Mouse (Mus musculus): Measurements from ENCODE around the gene E130311K13Rik. TPM values are rescaled to one million over a fixed set of nuclear protein-coding genes. Genes with fewer than 3 reads are reported as not detected.

Gene E130311K13Rik
- 10 to 100 TPM; 11.7 to 14.0 TPM for total RNA-seq (2021)
- long read RNA-seq, transcript E130311K13Rik-201 (5 exons, 1,640 nt): major isoform, 16 of 16 reads
- long read RNA-seq, partial matches to known transcripts: 0 of 16 reads
- long read RNA-seq, other reads (novel, unspliced or antisense): 0 of 16 reads

GRCm38 (mm10) chr3:63928878-63929859, at the start of gene E130311K13Rik:
Gene E130311K13Rik, minus strand, starts transcription at chr3:63929472.
- peak; percentile 92 to 95 for DNase-seq (ENCODE audit: low spot score in 2 of 2)

DNA sequence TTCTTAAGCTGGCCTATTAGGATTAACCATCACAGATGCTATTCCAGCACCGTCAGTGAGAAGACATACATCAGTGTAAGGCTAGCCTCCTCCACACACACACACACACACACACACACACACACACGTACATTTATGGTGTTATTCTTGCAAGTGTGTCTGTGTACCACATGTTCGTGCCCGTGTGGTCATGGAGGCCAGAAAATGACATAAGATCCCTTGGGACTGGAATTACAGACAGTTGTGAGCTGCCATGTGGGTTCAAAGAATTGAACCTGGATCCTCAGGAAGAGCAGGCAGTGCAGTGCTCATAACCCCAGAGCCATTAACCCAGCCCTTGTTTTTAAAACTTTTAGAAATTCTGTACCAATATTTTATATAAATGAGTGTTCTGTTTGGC, 48.6 kb upstream of the E130311K13Rik start:
- DNase-seq (ENCODE audit: low spot score in 2 of 2): no peak

DNA sequence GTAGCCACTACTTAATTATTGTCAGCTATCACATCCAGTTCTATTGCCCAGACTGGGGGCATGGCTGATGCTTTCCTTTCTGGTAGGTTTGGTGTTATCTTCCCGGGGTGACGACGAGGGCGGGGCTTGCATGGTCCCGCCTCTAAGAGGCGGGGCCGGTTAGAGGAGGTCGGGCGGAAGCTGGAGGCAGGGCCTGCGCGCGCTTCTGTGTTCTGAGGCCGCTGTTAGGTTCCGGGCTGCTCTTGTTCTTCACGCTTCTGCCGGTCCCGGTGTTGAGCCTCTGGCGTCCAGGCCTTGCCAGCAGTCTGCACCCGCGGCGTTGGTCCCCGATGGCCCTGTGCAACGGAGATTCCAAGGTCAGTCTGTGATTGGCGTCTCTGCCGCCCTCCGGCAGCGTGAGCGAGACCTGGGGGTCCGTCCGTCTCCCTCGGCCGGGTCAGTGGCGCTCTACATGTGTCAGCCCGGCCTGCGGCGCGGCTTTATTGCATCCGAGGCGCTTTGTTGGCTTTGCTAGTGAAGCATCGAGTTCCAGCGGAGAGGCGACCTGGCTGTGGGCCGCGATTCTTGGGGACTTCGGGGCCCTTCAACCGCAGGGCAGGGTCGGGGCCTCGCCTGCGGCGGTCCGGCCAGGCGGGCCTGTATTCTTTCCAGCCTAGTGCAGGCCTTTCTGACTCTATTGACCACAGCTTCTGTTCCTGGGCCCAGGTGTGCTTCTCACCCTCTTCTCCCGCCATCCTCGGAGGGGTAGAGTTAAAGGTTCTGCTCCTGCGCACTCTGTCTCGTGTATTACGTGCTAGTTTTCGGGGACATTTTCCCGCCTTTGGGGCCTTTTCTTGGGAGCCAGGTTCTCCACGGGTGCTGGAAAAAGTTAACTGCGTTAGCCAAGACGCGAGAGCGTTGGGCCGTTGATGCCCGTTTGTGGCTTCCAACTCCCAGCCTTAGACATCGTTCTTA, 47.0 kb upstream of the E130311K13Rik start, which contains the start of gene Gmps:
Gmps (plus strand) TSS at position 152 of the 954 bp plus-strand sequence.
- peak; percentile 89 to 92 for DNase-seq (ENCODE audit: low spot score in 2 of 2)

GRCm38 (mm10) chr3:63965929-63966328, 36.7 kb upstream of the E130311K13Rik start:
- no peak for DNase-seq (ENCODE audit: low spot score in 2 of 2)

DNA sequence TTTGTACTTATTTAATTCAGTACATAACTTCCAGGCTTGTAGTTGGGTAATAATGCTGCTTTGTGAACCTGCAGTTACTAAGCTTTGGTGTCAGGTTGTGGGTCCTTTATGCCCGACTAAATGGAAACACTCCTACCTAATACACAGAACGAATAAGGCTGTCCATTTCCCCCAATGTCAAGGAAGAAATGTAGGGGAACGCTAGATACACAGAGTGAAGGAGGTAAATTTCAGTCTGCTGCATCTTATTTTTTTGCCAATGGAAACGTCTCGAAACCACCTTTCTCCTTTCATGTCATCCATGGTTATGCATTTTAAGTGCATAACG, 35.6 kb upstream of the E130311K13Rik start:
- no peak for DNase-seq (ENCODE audit: low spot score in 2 of 2)

DNA sequence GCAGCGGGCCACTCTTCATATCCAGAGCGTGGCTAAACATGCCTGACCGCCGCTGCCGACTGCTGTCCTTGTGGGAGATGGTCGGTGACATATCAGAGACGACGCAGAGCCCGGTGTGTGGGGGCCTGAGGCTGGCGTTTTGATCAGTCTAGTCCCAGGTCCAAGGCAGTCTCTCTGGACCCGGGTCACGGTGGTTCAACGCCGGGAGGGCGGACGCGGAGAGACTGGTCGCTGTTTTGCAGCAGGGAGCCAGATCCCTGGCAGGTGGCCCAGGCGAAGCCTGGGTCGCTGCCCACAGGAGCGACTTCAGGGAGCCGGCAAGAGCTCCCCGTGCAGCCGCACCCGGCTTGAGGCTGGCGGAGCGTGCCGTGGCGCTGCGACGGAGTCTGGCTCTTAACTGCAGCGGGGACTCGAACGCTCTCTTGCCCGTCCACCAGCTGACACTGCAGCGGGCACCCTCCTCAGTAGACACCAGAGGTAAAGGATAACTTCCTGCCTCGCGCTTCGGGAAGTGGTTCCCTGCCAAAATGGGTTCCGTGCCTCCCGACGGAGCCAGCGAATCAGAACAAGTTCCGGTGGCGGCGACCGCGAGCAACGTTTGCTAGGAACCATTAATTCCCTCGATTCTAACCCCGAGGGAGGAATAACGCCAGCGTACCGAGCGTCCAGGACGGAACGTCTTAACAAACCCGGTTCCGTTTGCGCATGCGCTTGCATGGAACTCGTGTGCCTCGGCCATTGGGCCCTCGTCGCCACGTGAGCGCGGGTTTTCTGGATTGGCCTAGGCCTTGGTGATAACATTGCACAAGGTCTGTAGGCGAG, 35.0 kb upstream of the E130311K13Rik start, which contains the start of gene Slc33a1:
Slc33a1 (minus strand) TSS at position 669 of the 822 bp plus-strand sequence.
- DNase-seq (ENCODE audit: low spot score in 2 of 2): peak; percentile 100

DNA sequence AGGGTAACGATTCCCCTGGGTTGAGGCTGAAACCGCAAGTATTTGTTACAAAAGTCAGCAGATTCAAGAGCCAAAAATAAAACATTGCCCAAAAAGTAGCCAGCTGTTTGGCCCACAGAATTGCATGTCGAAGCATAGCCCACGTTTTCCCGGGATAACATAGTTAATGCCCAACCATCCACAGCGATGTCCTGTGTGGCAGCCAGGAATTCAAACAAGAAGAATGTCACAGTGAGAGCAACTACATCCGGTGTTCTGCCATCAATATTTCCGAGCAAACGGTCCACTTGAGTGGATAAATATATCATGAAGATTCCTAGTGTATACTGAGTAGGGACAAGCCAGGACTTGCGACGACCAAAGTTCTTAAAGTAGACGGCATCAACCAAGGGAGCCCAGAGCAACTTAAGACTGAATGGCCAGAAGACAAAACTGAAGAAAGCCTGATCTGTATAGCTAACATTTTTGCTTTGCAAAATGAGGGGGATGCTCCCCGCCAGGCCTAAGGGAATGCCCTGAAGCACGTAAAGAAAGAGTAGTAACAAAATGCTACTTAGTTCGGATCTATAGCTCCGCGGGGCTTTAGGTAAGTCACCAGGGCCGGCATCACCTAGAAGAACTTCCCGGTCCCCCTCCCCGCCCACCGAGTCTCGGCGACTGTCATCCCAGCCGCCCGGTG, 34.3 kb upstream of the E130311K13Rik start:
- DNase-seq (ENCODE audit: low spot score in 2 of 2): peak in 1 of 2 experiments; percentile 16

DNA sequence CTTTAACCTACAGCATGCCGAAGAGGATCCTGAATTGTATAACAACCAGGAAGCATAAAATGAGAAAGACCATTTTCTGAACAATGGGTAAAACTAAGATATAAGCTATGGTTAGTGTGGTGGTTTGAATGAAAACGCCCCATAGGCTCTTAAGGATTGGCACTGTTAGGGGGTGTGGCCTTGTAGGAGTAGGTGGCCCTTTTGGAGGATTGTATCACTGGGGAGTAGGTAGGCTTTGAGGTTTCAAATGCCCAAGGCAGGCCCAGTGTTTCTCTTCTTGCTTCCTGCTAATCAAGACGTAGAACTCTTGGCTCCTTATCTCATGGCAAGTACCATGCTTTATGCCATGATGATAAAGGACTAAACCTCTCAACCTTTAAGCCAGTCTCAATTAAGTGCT, 20.6 kb upstream of the E130311K13Rik start:
- DNase-seq (ENCODE audit: low spot score in 2 of 2): no peak

DNA sequence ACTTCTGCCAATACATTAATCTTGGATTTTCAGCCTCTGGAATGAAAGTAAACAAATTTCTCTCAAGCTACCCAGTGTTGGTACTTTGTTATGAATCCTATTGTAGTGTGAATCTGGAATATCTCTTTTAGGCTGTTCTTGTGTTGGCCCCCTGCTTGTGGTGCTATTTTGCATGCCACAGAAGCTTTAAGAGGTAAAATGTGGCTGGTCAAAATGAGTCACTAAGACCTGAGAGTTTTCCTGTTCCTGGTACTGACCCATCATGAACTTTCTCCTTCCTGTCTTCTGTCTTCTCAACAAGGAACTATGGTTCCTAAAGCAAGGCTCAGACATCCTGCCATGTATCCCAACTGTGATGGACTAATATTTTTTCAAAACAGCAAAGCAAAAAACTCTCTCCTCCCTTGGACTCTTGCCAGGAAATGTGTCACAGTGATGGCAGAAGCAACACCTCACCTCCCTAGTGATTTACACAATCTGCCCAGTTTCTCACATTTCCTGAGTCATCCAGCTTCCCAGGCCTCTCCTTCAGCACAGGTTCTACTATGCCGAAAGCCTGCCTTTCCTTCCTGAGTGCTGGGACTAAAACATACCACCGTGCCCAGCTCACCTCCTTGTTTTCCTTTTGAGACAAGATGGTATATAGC, 12.1 kb upstream of the E130311K13Rik start:
- DNase-seq (ENCODE audit: low spot score in 2 of 2): peak; percentile 8 to 21

DNA sequence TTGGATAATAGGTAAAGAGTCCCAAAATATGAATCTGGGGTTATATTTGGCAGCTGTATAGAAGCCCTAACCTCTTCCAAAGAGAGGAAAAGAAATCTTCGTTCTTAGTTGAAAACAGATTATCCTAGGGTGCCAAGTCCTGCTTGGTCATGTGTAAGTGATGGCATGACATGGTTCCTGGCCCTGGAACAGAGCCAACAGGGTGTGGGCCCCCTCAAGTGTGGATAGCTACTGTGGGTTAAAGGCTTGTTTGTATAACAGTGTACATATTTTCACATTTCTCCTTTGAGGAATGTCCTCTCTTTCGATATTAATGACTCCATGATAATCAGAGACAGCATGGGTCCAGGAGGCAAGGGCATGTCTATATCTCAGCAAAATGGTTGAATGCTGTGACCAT, 9.7 kb upstream of the E130311K13Rik start:
- no peak for DNase-seq (ENCODE audit: low spot score in 2 of 2)

DNA sequence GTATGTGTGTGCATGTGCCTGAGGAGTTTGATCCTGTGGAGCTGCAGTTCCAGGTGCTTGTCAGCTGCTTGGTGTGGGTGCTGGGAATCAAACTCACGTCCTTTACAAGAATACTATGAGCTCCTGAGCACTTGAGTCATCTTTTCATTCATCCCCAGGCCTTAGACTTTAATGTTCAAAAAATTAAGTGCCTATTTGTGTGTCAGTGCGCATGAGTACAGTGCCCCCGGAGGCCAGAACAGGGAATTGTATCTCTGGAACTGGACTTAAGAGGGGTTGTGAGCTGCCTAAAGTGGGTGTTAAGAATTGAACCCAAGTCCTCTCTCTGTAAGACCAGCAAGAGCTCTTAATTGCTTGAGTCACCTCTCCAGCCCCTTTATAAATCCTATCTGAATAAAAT, 9.6 kb downstream of the E130311K13Rik start:
- peak in 1 of 2 experiments; percentile 28 for DNase-seq (ENCODE audit: low spot score in 2 of 2)

DNA sequence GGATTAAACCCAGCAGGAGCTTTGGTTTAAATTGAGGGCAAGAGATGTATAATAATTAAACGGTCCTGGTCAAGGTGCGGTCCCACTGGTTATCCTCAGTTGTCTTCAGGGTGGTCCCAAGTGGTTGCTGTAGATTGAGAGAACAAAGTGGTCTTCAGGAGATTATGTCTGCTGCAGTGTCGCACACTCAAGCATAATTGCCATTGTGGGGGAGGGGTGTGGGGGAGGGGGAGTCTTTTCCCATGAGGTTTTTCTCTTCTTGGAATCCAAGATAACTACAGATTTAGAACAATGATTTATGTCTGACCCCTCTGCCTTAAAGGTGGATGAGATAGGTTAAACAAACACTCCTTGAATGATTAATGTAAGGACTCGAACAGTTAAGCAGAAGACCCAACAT, 19.0 kb downstream of the E130311K13Rik start:
- no peak for DNase-seq (ENCODE audit: low spot score in 2 of 2)

DNA sequence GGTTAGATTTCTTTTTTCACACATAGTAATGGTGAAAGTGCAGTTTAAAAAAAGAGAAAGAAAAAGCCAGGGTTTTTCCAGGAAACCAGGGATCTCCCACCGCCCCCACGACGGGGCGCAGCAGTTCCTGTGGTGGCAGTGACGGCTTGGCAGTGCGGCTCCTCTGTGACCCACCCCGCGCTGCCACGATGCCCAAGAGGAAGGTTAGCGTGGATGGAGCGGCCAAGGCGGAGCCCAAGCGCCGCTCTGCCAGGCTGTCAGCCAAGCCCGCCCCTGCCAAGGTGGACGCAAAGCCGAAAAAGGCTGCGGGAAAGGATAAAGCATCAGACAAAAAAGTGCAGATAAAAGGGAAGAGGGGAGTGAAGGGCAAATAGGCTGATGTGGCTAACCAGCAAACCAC, 24.0 kb downstream of the E130311K13Rik start:
- peak; percentile 7 to 21 for DNase-seq (ENCODE audit: low spot score in 2 of 2)

GRCm38 (mm10) chr3:63904157-63904556, 25.1 kb downstream of the E130311K13Rik start:
- no peak for DNase-seq (ENCODE audit: low spot score in 2 of 2)

GRCm38 (mm10) chr3:63900021-63900571, 29.2 kb downstream of the E130311K13Rik start:
- DNase-seq (ENCODE audit: low spot score in 2 of 2): peak; percentile 19 to 30

DNA sequence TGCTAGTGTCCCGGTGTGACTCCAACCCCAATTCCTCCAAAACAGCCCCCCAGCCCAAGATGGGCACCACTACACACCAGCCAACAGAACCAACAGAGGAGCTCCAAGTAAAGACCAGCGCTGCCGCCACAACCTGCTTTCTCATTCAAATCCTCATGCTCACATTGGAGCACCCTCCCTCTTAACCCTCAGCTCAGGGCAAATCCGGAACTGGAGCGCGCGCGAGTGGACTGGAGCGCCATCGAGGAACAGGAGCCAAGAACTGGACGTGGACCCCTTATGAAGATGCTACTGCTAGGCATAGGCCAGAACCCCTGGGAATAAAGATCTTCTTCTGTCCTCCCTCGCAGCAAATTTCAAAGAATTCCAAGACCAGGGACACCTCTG, 30.0 kb downstream of the E130311K13Rik start, which contains the start of gene Plch1:
Plch1 (minus strand) TSS at position 164 of the 387 bp plus-strand sequence.
- DNase-seq (ENCODE audit: low spot score in 2 of 2): peak; percentile 64 to 69

DNA sequence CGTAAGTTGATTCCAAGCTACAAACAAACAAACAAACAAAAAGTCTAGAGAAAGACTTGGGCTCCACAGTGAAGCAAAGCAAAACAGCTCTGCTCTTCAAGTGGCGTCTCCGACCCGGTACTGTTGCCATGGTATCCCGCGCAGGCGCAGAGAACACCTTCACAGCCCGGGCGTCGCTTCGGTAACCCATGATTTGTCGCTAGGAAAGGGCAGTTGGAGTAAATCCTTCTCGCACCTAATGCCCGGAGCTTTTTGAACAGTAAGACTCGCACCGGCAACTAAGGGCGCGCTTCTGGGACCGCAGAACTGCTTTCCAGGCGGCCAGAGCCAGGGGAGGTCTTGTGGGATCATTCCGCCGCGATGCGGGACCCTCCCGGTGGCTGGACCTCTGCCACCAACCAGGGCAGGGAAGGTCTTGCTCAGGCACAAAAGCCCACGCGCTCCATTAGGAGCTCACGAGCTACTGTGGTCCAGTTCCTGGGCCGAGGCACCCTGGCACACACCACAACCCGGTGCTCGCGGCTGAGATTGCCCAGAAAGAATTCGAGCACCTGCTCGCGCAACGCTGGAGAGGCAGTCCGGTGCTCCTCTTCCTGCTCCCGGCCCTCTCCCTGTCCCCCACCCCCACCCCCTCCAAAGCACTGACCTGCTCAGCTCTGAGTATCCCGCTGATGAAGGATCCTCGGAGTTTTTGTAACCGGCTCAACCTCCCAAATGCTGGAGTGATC, 30.5 kb downstream of the E130311K13Rik start:
- peak; percentile 80 to 87 for DNase-seq (ENCODE audit: low spot score in 2 of 2)

DNA sequence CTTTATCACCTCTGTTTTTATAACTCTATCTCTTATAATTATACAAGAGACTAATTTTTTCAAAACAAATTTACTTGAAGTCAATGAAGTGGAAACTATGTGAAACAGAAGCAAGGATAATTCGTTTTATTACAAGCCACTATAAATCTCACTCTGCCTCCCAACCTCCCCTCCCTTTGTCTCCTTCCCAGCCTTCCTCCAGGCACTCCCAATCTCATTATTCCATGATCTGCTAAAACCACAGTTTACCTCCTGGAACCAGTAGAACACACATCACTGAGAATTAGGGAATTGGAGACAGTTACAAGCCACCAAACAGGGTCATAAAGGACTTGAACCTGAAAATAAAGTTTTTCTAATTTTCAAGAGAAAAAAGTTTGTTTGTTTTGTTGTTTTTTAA, 32.1 kb downstream of the E130311K13Rik start:
- no peak for DNase-seq (ENCODE audit: low spot score in 2 of 2)
